Mouse (Mus musculus): ENCODE measurements around the gene Msantd1. TPM values are rescaled to one million over a fixed set of nuclear protein-coding genes. Genes with fewer than 3 reads are reported as not detected.

The Msantd1 gene
- polyA plus RNA-seq, 1 experiment from 2014 or later, result 0.30 TPM

DNA sequence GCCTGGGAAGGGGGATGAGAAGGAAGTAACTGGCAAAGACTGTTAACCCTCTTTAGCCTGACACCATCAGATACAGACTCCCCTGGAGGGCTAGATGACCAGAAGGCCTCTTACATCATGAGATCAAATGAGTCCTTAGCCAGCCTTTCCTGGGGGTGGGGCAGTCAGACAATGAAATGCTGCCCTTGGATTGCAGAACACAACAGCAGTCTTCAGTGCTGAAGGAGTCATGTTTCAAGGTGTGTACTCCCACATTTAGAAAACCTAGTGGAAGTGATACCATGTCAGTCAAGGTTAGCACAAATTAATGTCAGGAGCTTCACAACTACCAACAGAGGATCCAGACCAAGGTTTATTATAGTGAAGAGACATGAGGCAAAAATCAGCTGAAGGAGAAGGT, 5.4 kb upstream of the Msantd1 start:
- Histone ChIP-seq H3K9ac (ENCODE audit: low read length) (no peak overlapping the region), H3K9me3 (replicated peaks; ENCODE audit: control insufficient read depth, low read length) (no peaks in the 10 kb centered on the region), H3K4me1 (ENCODE audit: control insufficient read depth, insufficient read depth, low read length) (peaks cover 8% of the 10 kb centered on the region; the same call in 1 of the 2 replicates), H3K36me3 (ENCODE audit: control insufficient read depth, insufficient read depth) (peaks cover 41% of the 10 kb centered on the region), H3K27me3 (ENCODE audit: control insufficient read depth, insufficient read depth, low read length) (no peaks in the 10 kb centered on the region), H3K4me3 (ENCODE audit: low read length) (no peak overlapping the region), H3K4me2 (ENCODE audit: low read depth, low read length) (no peak overlapping the region), H3K27ac (ENCODE audit: low read length) (no peak overlapping the region)
- no peak for ATAC-seq (replicated peaks; ENCODE audit: extremely low read depth, insufficient read depth, low FRiP score)

GRCm38 (mm10) chr5:34902811-34903385, 4.9 kb upstream of the Msantd1 start:
- H3K9me3 ChIP-seq (replicated peaks; ENCODE audit: control insufficient read depth, low read length), result no peaks in the 10 kb centered on the region
- no peak overlapping the region for H3K9ac ChIP-seq (ENCODE audit: low read length)
- no peak overlapping the region for H3K27ac ChIP-seq (ENCODE audit: low read length)
- H3K27me3 ChIP-seq (ENCODE audit: control insufficient read depth, insufficient read depth, low read length), result no peaks in the 10 kb centered on the region
- peaks cover 43% of the 10 kb centered on the region for H3K36me3 ChIP-seq (ENCODE audit: control insufficient read depth, insufficient read depth)
- WGBS, result 50% methylated on average over 5 of the region's 5 CpGs
- ATAC-seq (replicated peaks; ENCODE audit: extremely low read depth, insufficient read depth, low FRiP score), result peak; percentile 71
- H3K4me3 ChIP-seq (ENCODE audit: low read length), result no peak overlapping the region
- H3K4me2 ChIP-seq (ENCODE audit: low read depth, low read length), result no peak overlapping the region
- peaks cover 7% of the 10 kb centered on the region for H3K4me1 ChIP-seq (ENCODE audit: control insufficient read depth, insufficient read depth, low read length)

DNA sequence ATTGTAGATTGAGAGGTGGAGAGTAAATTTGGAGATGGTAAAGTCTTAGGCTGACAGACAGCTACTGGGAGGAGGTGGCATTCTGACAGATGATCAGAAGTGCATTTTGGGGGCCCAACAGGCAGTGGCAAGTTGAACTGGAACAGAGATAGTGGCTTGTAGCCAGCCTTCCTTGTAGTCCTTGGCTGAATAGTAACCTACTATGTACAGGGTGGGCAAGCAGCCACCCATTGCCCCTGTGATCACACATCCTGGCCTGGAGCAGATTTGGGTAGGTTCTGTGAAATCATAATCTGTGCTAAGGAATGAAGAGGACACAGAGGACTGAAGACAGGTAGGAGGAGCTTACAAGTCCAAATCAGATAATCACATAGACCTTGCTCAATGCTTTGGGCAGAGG, 3.4 kb upstream of the Msantd1 start:
- no peak overlapping the region for H3K27ac ChIP-seq (ENCODE audit: low read length)
- H3K4me1 ChIP-seq (ENCODE audit: control insufficient read depth, insufficient read depth, low read length), result peaks cover 19% of the 10 kb centered on the region
- no peaks in the 10 kb centered on the region for H3K27me3 ChIP-seq (ENCODE audit: control insufficient read depth, insufficient read depth, low read length)
- no peak overlapping the region for H3K4me2 ChIP-seq (ENCODE audit: low read depth, low read length)
- peaks cover 40% of the 10 kb centered on the region for H3K36me3 ChIP-seq (ENCODE audit: control insufficient read depth, insufficient read depth)
- H3K4me3 ChIP-seq (ENCODE audit: low read length), result no peak overlapping the region
- no peaks in the 10 kb centered on the region for H3K9me3 ChIP-seq (replicated peaks; ENCODE audit: control insufficient read depth, low read length)
- H3K9ac ChIP-seq (ENCODE audit: low read length), result no peak overlapping the region
- ATAC-seq (replicated peaks; ENCODE audit: extremely low read depth, insufficient read depth, low FRiP score), result no peak

- Histone ChIP-seq H3K36me3 (ENCODE audit: control insufficient read depth, insufficient read depth) (peaks cover 32% of the 10 kb centered on the region), H3K9me3 (replicated peaks; ENCODE audit: control insufficient read depth, low read length) (no peaks in the 10 kb centered on the region), H3K9ac (ENCODE audit: low read length) (no peak overlapping the region), H3K27ac (ENCODE audit: low read length) (no peak overlapping the region), H3K4me1 (ENCODE audit: control insufficient read depth, insufficient read depth, low read length) (peaks cover 19% of the 10 kb centered on the region), H3K27me3 (ENCODE audit: control insufficient read depth, insufficient read depth, low read length) (no peaks in the 10 kb centered on the region), H3K4me2 (ENCODE audit: low read depth, low read length) (no peak overlapping the region), H3K4me3 (ENCODE audit: low read length) (no peak overlapping the region)
- ATAC-seq (replicated peaks; ENCODE audit: extremely low read depth, insufficient read depth, low FRiP score), result no peak
- WGBS, result 87% methylated on average over 4 of the region's 4 CpGs
Measured at GRCm38 (mm10) chr5:34907230-34907629, 582 bp upstream of the Msantd1 start.

GRCm38 (mm10) chr5:34908726-34909633, 1.2 kb downstream of the Msantd1 start:
- ATAC-seq (replicated peaks; ENCODE audit: extremely low read depth, insufficient read depth, low FRiP score), result no peak; the same call in 1 of the 2 replicates
- Histone ChIP-seq H3K9me3 (replicated peaks; ENCODE audit: control insufficient read depth, low read length) (no peaks in the 10 kb centered on the region), H3K27ac (ENCODE audit: low read length) (peak overlapping the region; percentile 29; the same call in 1 of the 2 replicates), H3K36me3 (ENCODE audit: control insufficient read depth, insufficient read depth) (peaks cover 29% of the 10 kb centered on the region), H3K4me1 (ENCODE audit: control insufficient read depth, insufficient read depth, low read length) (peaks cover 12% of the 10 kb centered on the region), H3K9ac (ENCODE audit: low read length) (no peak overlapping the region), H3K27me3 (ENCODE audit: control insufficient read depth, insufficient read depth, low read length) (no peaks in the 10 kb centered on the region), H3K4me3 (ENCODE audit: low read length) (no peak overlapping the region), H3K4me2 (ENCODE audit: low read depth, low read length) (no peak overlapping the region)
- WGBS, result 60% methylated on average over 9 of the region's 9 CpGs

DNA sequence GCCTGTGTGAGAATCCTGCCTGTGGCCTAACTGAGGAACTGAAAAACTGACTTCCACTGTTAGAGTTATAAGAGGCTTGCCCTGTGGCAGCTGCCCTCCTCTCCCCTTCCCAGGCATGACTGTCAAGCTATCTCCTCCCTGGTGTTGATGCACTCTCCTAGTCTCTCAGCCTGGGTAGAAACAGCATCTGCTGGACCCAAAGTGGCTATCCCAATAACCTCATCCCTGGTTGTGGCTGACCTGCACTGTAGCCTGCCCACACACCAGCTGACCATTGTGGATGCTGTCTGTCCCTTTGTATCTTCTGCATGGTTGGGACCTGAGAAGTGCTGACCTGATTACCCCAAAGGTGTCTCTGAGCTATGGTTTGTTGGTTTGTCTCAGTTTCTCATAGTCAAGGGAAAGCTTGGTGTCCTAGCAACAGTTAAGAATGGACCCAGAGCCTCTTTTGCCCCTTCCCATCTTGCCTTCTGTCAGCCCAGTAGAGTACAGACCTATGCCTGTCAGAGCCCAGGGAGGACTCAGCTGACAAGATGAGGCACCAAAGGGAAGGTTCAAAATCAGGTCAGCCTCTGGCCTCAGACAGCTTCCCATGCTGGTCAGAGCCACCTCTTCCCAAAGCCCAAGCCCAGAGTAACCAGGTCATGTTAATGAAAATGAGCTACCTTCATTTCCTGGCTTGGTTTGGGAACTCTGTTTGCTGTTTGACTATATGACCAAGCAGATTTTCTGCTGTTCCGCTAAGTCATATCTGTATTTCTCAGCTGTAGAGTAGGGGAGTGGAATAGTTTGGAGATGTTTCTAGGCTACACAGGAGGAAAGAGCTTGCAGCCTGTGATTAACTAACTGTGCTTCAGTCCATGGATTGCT, 2.1 kb downstream of the Msantd1 start:
- Histone ChIP-seq H3K27ac (ENCODE audit: low read length) (no peak overlapping the region), H3K4me1 (ENCODE audit: control insufficient read depth, insufficient read depth, low read length) (peaks cover 12% of the 10 kb centered on the region), H3K4me2 (ENCODE audit: low read depth, low read length) (no peak overlapping the region), H3K36me3 (ENCODE audit: control insufficient read depth, insufficient read depth) (peaks cover 22% of the 10 kb centered on the region), H3K9me3 (replicated peaks; ENCODE audit: control insufficient read depth, low read length) (no peaks in the 10 kb centered on the region), H3K27me3 (ENCODE audit: control insufficient read depth, insufficient read depth, low read length) (no peaks in the 10 kb centered on the region), H3K9ac (ENCODE audit: low read length) (no peak overlapping the region), H3K4me3 (ENCODE audit: low read length) (no peak overlapping the region)
- 97% methylated on average over 1 of the region's 1 CpGs for WGBS
- ATAC-seq (replicated peaks; ENCODE audit: extremely low read depth, insufficient read depth, low FRiP score), result no peak

DNA sequence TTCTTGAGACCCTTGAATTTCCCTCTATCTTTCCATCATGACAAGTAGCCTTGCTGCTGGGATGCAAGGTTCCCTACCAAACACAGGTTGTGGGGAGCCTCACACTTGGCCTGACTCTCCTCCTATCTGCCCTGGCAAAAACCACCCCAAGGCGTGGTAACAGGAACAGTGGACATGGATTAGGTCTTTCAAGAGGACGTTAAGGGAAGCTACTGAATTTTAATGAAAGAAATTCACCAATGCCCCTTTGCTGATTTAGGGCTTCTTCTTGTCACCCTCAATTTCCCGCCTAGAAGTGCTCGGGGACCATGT, 2.6 kb downstream of the Msantd1 start:
- Histone ChIP-seq H3K9ac (ENCODE audit: low read length) (no peak overlapping the region), H3K4me2 (ENCODE audit: low read depth, low read length) (no peak overlapping the region), H3K36me3 (ENCODE audit: control insufficient read depth, insufficient read depth) (peaks cover 16% of the 10 kb centered on the region), H3K4me3 (ENCODE audit: low read length) (no peak overlapping the region), H3K9me3 (replicated peaks; ENCODE audit: control insufficient read depth, low read length) (no peaks in the 10 kb centered on the region), H3K27ac (ENCODE audit: low read length) (no peak overlapping the region), H3K27me3 (ENCODE audit: control insufficient read depth, insufficient read depth, low read length) (no peaks in the 10 kb centered on the region), H3K4me1 (ENCODE audit: control insufficient read depth, insufficient read depth, low read length) (peaks cover 12% of the 10 kb centered on the region)
- no peak for ATAC-seq (replicated peaks; ENCODE audit: extremely low read depth, insufficient read depth, low FRiP score)
- 91% methylated on average over 4 of the region's 4 CpGs for WGBS

- ATAC-seq (replicated peaks; ENCODE audit: extremely low read depth, insufficient read depth, low FRiP score), result peak; percentile 76
- peaks cover 6% of the 10 kb centered on the region for H3K4me1 ChIP-seq (ENCODE audit: control insufficient read depth, insufficient read depth, low read length)
- no peaks in the 10 kb centered on the region for H3K36me3 ChIP-seq (ENCODE audit: control insufficient read depth, insufficient read depth)
- H3K27me3 ChIP-seq (ENCODE audit: control insufficient read depth, insufficient read depth, low read length), result no peaks in the 10 kb centered on the region
- no peak overlapping the region for H3K9ac ChIP-seq (ENCODE audit: low read length)
- WGBS, result 3% methylated on average over 1 of the region's 1 CpGs
- no peaks in the 10 kb centered on the region for H3K9me3 ChIP-seq (replicated peaks; ENCODE audit: control insufficient read depth, low read length)
- H3K4me2 ChIP-seq (ENCODE audit: low read depth, low read length), result no peak overlapping the region
- H3K4me3 ChIP-seq (ENCODE audit: low read length), result no peak overlapping the region
- no peak overlapping the region for H3K27ac ChIP-seq (ENCODE audit: low read length)
Measured at GRCm38 (mm10) chr5:34915801-34916200, 8.0 kb downstream of the Msantd1 start.

DNA sequence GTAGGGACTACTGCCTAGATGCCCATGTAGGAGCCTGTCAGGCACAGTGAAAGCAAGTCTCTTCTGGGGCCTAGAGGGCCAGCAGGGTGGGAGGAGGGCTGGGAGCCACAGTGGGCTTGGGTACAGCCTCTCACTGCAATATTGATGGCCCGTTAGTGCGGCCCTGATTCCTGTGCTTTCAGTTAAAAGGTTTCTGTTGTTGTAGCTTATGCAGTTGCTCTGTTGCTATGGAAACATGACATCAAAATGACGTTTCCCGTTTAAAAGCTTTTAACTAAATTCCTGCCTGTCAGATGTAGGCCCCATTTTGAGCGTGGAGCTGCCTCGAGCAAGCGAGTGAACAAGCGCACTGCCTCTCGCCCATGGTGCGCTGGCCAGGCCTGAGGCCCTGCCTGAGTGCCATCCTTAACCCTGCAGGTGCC, 9.4 kb downstream of the Msantd1 start:
- Histone ChIP-seq H3K27ac (ENCODE audit: low read length) (no peak overlapping the region), H3K4me1 (ENCODE audit: control insufficient read depth, insufficient read depth, low read length) (peaks cover 6% of the 10 kb centered on the region), H3K36me3 (ENCODE audit: control insufficient read depth, insufficient read depth) (no peaks in the 10 kb centered on the region), H3K4me3 (ENCODE audit: low read length) (no peak overlapping the region), H3K27me3 (ENCODE audit: control insufficient read depth, insufficient read depth, low read length) (no peaks in the 10 kb centered on the region), H3K9ac (ENCODE audit: low read length) (no peak overlapping the region), H3K9me3 (replicated peaks; ENCODE audit: control insufficient read depth, low read length) (no peaks in the 10 kb centered on the region), H3K4me2 (ENCODE audit: low read depth, low read length) (no peak overlapping the region)
- no peak for ATAC-seq (replicated peaks; ENCODE audit: extremely low read depth, insufficient read depth, low FRiP score)
- 81% methylated on average over 10 of the region's 10 CpGs for WGBS
